Mouse (Mus musculus): ENCODE measurements at regions not wholly inside any gene's neighbourhood (a gene's known extent, or its start where the extent isn't known, plus 50 kb on each side); places are given as distances from the start of the nearest gene placed in this dataset.

DNA sequence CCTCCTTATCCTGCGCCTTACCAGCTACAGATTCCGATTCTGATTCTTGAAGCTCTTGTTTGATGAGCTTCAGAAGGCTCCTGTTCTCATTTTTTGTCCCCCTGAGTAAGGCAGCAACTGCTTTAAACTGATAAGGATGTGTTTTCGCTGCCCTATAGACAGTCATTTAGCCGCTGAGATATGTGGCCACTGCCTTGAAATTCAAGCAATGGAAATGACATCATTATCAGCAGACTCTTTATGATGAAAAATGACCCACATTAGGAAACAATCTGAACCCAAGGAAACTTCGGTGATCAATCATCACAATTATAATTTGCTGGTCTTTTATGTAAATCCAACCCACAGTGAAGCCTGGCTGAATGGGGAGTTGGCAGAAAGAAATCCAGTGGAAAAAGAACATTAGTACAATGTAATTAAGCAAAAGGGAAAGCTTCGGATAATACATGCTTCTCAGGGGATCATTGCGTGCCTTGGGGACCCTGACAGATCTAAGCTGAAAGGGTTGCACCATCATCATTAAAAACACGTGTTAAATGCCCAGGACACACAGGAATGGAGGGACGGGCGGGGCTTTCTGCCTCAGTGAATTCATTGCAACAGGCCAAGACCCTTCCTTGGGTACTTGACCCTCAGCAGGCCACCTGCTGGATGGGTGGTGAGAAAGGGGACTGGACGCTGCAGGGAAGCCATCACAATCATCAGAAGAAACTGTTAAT is 462.2 kb downstream of the Pik3r1 start:
- no peak overlapping the region for H3K27ac ChIP-seq
- no peak overlapping the region for H3K4me2 ChIP-seq (replicated peaks)
- no peak overlapping the region for H3K4me3 ChIP-seq (replicated peaks)
- WGBS, result 73% methylated on average over 11 of the region's 11 CpGs
- ATAC-seq, result no peak
- H3K9me3 ChIP-seq, result no peaks in the 10 kb centered on the region
- no peak overlapping the region for H3K9ac ChIP-seq
- no peaks in the 10 kb centered on the region for H3K27me3 ChIP-seq (replicated peaks)
- H3K4me1 ChIP-seq (replicated peaks), result no peaks in the 10 kb centered on the region
- no peaks in the 10 kb centered on the region for H3K36me3 ChIP-seq

DNA sequence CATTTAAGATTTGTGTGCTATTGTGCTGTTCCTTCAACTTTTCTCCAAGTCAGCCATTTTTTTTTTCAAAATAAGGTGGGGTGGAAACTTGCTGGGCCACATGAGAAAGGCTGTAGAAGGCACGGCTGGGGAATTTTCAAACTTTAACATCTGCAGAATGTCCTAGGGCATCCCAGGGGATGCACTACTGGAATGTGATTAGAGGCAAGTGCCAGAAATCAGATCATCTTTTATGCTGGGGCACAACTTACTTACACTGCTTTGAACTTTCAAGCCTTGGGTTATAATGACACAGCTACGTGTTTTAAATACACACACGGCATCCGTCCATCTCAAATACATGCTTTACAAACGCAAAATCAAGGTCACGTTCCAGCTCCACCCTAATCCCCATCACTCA is 463.0 kb downstream of the Pik3r1 start:
- H3K4me1 ChIP-seq (replicated peaks), result no peaks in the 10 kb centered on the region
- no peak overlapping the region for H3K4me2 ChIP-seq (replicated peaks)
- H3K27ac ChIP-seq, result no peak overlapping the region
- H3K36me3 ChIP-seq, result no peaks in the 10 kb centered on the region
- H3K4me3 ChIP-seq (replicated peaks), result no peak overlapping the region
- H3K9me3 ChIP-seq, result no peaks in the 10 kb centered on the region
- no peak overlapping the region for H3K9ac ChIP-seq
- no peak for ATAC-seq
- no peaks in the 10 kb centered on the region for H3K27me3 ChIP-seq (replicated peaks)
- WGBS, result 70% methylated on average over 6 of the region's 6 CpGs

DNA sequence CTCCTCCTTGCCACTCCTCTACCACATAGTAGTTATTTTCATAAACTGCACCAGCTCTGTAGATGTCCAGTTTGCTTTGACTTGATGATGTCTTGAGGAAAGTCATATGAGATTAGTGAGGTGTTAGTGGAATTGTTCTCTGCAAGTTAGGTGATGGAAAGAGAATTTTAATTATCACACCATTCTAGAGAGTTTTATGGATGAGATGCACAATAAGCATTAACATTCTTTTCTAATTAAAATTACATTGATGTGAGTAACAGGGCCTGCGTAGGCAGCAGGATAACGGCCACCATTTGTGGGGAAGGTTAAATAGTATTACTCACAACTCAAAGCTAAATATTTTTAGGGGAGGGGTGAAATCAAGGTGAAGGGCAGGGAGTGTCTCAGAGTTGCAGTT is 466.7 kb downstream of the Pik3r1 start:
- no peaks in the 10 kb centered on the region for H3K9me3 ChIP-seq
- WGBS, result 68% methylated on average over 2 of the region's 2 CpGs
- no peak overlapping the region for H3K9ac ChIP-seq
- no peak overlapping the region for H3K4me2 ChIP-seq (replicated peaks)
- H3K27me3 ChIP-seq (replicated peaks), result no peaks in the 10 kb centered on the region
- H3K36me3 ChIP-seq, result no peaks in the 10 kb centered on the region
- H3K27ac ChIP-seq, result no peak overlapping the region
- no peak overlapping the region for H3K4me3 ChIP-seq (replicated peaks)
- ATAC-seq, result no peak
- no peaks in the 10 kb centered on the region for H3K4me1 ChIP-seq (replicated peaks)

DNA sequence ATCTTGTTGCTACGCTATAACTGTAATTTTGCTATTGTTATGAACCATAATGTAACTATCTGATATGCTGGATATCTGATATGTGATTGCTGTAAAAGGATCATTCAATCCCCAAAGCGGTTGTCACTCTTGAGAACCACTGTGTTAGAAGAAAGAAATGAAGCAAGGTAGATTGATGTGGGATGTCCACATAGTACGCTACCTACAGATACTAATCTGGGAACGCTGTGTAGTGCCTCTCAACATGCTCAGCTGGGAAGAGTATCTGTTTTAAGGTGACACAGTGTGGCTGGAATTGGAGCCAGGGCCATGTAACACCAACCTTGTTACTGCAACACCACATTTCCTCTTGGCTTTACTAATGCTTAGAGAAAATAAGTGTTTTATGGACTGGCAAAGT is 456.2 kb upstream of the Slc30a5 start:
- Histone ChIP-seq H3K27me3 (replicated peaks) (no peaks in the 10 kb centered on the region), H3K9me3 (no peaks in the 10 kb centered on the region), H3K4me1 (replicated peaks) (no peaks in the 10 kb centered on the region), H3K27ac (no peak overlapping the region), H3K4me3 (replicated peaks) (no peak overlapping the region), H3K4me2 (replicated peaks) (no peak overlapping the region), H3K9ac (no peak overlapping the region), H3K36me3 (no peaks in the 10 kb centered on the region)
- WGBS, result 92% methylated on average over 4 of the region's 4 CpGs
- no peak for ATAC-seq

DNA sequence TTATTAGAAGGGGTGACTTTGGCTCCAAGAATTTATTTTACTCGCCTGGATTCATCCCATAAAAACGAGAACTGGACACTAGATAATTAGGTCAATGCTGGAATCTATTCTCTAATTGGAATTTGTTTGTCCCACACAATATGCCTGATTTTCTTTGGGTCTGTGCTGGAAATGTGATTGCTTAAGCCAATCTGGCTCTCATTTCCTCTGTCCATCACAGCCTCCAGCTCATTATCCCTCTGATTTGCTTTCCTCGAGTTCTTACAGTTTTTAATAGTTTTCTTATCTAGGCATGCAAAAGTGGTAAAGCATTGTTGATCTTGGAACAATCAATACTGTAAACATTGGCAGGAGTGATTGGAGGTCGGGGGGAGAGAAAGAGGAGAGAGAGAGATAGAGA is 453.9 kb upstream of the Slc30a5 start:
- no peaks in the 10 kb centered on the region for H3K4me1 ChIP-seq (replicated peaks)
- no peaks in the 10 kb centered on the region for H3K9me3 ChIP-seq
- no peak overlapping the region for H3K4me2 ChIP-seq (replicated peaks)
- H3K27ac ChIP-seq, result no peak overlapping the region
- H3K4me3 ChIP-seq (replicated peaks), result no peak overlapping the region
- ATAC-seq, result no peak
- H3K9ac ChIP-seq, result no peak overlapping the region
- H3K27me3 ChIP-seq (replicated peaks), result no peaks in the 10 kb centered on the region
- H3K36me3 ChIP-seq, result no peaks in the 10 kb centered on the region
- WGBS, result 48% methylated on average over 4 of the region's 4 CpGs

DNA sequence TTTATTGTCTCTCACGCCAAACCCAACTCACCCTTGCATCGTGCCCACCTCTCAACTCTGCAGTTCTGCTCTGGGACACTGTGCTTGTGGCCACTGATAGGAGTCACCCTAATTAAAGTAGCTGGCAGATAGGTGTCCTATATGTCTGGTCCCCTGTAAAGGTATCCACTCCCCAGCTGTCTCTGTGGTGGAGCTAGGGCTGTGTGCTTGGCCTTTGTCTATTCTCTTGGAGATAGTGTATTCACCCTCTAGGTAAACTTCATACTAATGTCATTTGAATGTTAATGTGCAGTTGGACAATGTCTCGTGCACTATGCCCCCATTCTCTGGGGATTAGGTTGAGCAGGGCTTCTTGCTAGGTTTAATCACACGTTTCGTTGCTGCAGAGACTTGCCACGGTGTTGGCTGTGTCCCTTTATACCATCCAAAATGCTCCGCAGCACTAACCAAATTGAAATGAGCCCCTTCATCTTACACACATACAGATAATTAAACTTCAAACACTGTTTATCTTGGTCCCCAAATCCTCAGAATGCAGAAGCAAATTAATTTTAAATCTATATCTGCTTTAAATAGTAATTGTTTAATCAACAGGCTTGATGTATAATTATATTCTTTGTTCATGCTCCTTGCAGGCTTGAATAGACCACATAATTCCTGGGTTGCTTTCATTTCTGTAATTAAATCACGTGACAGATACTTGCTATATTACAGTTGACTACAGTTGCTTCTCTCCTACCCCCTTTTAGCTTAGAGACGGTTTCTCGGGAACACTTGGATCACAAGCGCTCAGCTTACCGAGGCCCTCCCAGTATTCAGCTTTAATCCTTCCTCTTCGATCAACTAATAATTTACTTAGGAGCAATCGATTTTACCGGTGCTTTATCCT is 453.0 kb upstream of the Slc30a5 start:
- Histone ChIP-seq H3K4me3 (replicated peaks) (no peak overlapping the region), H3K27ac (no peak overlapping the region), H3K4me1 (replicated peaks) (no peaks in the 10 kb centered on the region), H3K27me3 (replicated peaks) (no peaks in the 10 kb centered on the region), H3K36me3 (no peaks in the 10 kb centered on the region), H3K9me3 (no peaks in the 10 kb centered on the region), H3K9ac (no peak overlapping the region), H3K4me2 (replicated peaks) (no peak overlapping the region)
- ATAC-seq, result no peak
- 77% methylated on average over 15 of the region's 15 CpGs for WGBS

DNA sequence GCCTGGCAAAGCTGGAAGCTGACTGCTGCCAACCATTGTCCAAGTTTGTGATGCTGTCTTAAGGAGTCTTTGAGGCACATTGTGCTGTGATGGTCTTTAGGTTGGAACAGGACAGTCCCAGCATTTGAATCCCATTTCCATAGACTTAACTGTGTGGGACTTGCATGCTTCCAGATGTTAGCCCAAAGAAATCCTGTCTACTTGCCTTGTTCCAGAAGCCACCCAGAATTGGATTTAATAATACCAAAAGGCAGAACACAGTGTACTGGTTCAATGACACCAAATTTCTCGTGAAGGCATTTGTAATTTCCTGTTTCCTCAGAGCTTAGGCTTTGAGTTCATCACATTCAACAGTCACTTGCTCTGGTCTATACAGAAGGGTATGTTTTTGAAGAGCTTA is 444.9 kb upstream of the Slc30a5 start:
- Histone ChIP-seq H3K9ac (no peak overlapping the region), H3K27ac (no peak overlapping the region), H3K9me3 (no peaks in the 10 kb centered on the region), H3K4me3 (replicated peaks) (no peak overlapping the region), H3K27me3 (replicated peaks) (no peaks in the 10 kb centered on the region), H3K36me3 (no peaks in the 10 kb centered on the region), H3K4me1 (replicated peaks) (no peaks in the 10 kb centered on the region), H3K4me2 (replicated peaks) (no peak overlapping the region)
- ATAC-seq, result no peak
- WGBS, result 73% methylated on average over 1 of the region's 1 CpGs

DNA sequence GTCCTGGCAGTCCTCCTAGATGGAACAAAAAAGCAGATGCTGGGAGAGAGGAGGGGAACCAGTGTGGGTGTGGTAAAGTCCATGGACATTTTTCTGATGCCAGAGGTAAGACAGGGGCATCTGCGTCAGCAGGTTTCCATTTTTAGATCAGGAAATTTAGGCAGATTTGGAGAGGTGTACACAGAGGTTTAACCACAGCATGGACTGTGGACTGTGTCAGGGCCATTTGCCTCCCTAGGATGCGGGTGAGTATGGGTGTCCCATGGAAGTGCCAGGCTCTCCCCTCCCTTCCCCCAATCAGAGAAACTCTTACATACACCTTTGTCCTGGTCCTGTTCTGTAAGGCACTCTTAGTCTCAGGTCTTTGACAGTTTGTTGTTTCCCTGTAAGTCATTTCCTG is 443.5 kb upstream of the Slc30a5 start:
- 93% methylated on average over 2 of the region's 2 CpGs for WGBS
- Histone ChIP-seq H3K4me2 (replicated peaks) (no peak overlapping the region), H3K36me3 (no peaks in the 10 kb centered on the region), H3K27me3 (replicated peaks) (no peaks in the 10 kb centered on the region), H3K4me1 (replicated peaks) (no peaks in the 10 kb centered on the region), H3K27ac (no peak overlapping the region), H3K9ac (no peak overlapping the region), H3K4me3 (replicated peaks) (no peak overlapping the region), H3K9me3 (no peaks in the 10 kb centered on the region)
- no peak for ATAC-seq

DNA sequence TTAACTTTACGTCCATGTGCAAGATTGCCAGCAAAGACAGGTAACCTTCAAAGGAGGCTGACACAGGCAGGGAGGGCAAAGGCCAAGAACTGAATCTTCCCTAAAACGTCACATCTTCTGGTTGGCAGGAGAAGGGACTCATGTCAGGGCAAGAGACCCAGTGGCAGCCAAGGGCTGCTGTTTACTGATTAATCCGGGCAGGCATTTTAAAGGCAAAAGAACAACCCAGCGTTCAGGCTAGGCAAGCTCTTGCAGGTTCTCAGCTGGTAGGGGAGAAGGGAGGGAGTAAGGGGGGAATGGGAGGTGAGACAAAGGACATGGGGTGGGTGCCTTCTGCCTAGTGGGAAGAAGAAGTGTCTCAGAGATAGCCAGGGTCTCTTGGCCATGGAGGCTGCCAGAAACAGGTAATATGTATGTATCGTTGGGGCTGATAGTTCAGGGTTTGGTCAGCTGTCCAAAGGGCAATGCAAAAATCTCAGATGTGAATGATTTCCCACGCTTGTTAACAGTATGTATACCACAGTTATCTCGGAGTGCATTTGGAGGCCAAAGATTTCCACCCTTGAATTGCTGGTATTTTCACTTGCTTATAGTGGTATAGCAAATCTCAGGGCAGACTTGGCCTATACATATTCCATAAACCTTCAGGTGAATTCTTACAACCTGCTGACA is 441.4 kb upstream of the Slc30a5 start:
- H3K9ac ChIP-seq, result no peak overlapping the region
- 0 out of 2 replicates have a peak overlapping the region, but pooled peaks have one; percentile 22 for H3K4me2 ChIP-seq (replicated peaks)
- H3K9me3 ChIP-seq, result no peaks in the 10 kb centered on the region
- H3K4me3 ChIP-seq (replicated peaks), result no peak overlapping the region
- peak; percentile 82 for ATAC-seq
- WGBS, result 42% methylated on average over 7 of the region's 7 CpGs
- H3K4me1 ChIP-seq (replicated peaks), result no peaks in the 10 kb centered on the region
- H3K27me3 ChIP-seq (replicated peaks), result no peaks in the 10 kb centered on the region
- H3K27ac ChIP-seq, result no peak overlapping the region
- no peaks in the 10 kb centered on the region for H3K36me3 ChIP-seq

DNA sequence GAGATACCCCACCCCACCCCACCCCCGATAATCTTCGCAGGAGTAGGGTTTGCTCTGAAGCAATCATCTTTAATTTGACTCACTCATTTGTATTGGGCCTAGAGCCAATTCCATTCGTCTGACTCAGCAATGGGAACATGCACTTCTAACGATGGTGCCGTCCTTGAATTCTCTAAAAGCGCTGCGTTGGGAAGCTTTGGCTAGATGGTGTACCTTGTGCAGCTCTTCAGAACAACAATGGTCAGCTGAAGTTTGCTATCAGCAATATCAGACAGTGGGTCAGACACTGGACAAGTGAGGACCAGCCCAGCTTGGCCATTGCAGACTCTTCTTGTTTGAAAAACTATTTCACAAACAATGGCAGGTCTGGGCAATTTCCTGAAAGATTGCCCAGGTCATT is 440.1 kb upstream of the Slc30a5 start:
- no peaks in the 10 kb centered on the region for H3K36me3 ChIP-seq
- no peak overlapping the region for H3K27ac ChIP-seq
- H3K9ac ChIP-seq, result no peak overlapping the region
- WGBS, result 87% methylated on average over 7 of the region's 7 CpGs
- H3K4me2 ChIP-seq (replicated peaks), result no peak overlapping the region
- no peaks in the 10 kb centered on the region for H3K27me3 ChIP-seq (replicated peaks)
- no peak overlapping the region for H3K4me3 ChIP-seq (replicated peaks)
- H3K4me1 ChIP-seq (replicated peaks), result no peaks in the 10 kb centered on the region
- no peaks in the 10 kb centered on the region for H3K9me3 ChIP-seq
- no peak for ATAC-seq

DNA sequence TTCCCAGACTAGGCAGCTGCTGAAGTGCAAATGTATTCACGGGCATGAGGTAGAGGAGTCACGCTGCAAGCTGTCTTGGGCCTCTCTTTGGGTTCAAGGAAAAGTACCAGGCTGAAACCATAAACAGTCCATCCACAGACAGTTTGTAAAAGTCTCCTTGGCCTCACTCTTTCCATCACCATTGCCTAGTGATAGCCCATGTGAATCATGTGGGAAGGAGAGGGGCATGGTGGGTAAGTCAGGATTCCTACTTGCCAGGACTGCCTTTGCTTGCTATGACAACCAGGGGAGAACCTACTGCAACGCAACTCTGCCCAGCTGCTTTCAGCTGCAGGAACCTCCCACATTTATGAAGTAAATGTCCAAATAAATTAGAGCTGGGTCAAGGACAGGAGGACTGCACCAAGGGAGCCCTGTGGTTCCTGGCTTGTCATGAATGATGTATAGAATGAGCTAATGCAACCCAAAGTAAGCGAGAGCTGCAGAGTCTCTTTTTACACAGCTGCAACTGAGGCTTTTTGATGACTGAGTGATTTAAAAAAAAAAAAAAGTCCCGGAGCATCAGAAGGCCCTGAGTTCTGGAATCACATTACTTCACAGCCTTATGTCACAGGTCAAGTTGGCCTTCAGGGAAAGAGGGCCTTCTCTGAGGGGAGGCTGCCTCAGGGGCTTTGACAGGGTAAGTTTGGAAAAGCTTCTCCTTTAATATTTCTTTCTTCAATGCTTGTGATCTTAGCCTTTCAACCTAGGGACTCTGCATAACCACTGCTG is 420.7 kb upstream of the Slc30a5 start:
- ATAC-seq, result no peak
- Histone ChIP-seq H3K4me3 (replicated peaks) (no peak overlapping the region), H3K27me3 (replicated peaks) (no peaks in the 10 kb centered on the region), H3K4me2 (replicated peaks) (no peak overlapping the region), H3K36me3 (no peaks in the 10 kb centered on the region), H3K9me3 (no peaks in the 10 kb centered on the region), H3K27ac (no peak overlapping the region), H3K9ac (no peak overlapping the region), H3K4me1 (replicated peaks) (no peaks in the 10 kb centered on the region)
- 55% methylated on average over 5 of the region's 5 CpGs for WGBS

DNA sequence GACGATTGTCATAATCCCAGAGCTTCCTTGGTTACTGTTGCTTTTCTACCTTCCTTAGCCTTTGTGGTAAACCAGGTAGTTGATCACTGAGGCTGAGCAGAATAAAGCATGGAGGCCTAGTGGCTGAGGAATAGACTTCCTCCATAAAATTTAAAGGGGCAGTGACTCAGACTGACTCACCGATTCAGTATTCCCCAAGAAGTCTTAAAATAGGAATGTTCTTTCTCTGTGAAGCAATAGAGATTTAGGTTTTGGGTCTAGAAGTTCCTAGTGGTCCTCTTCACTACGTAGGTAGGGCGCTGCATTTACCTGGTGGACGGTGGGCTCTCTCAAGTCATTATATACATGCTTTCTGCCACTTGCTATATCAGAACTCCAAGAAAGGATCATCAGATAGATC is 416.1 kb upstream of the Slc30a5 start:
- Histone ChIP-seq H3K4me1 (replicated peaks) (no peaks in the 10 kb centered on the region), H3K9ac (no peak overlapping the region), H3K4me2 (replicated peaks) (no peak overlapping the region), H3K36me3 (no peaks in the 10 kb centered on the region), H3K27ac (no peak overlapping the region), H3K27me3 (replicated peaks) (no peaks in the 10 kb centered on the region), H3K4me3 (replicated peaks) (no peak overlapping the region), H3K9me3 (no peaks in the 10 kb centered on the region)
- no peak for ATAC-seq
- WGBS, result 90% methylated on average over 5 of the region's 5 CpGs
